Mouse (Mus musculus) megakaryocyte-erythroid progenitor cell, adult 5-6 weeks (primary cell): Measurements from ENCODE around the gene Gm21874. TPM values are rescaled to one million over a fixed set of nuclear protein-coding genes. Genes with fewer than 3 reads are reported as not detected.
"Not testable (repeated sequence)": the region's sequence is repeated elsewhere in the genome, so short reads cannot be mapped to it uniquely, and the experiment has no call there.

Source experiments
- ATAC-seq: replicated peaks from 2 replicates; pipeline ENCODE4 v1.8.0; 2016; ENCODE audit warnings: mild to moderate bottlenecking, inconsistent platforms; ENCODE audit not compliant: severe bottlenecking, poor library complexity, low FRiP score, low TSS enrichment
- total RNA-seq, 2 experiments: library from RNA; stranded (forward) in 1 of 2; stranded (reverse) in 1 of 2; fragments of 200-1000, 215-1000 nt in 1 of 2; fragments of >200 nt in 1 of 2; fragmentation: Nextera tagmentation in 1 of 2; gene quantifications; 2 replicates each; pipeline ENCODE4 v1.2.3; 2014 to 2017

The Gm21874 gene
- total RNA-seq (2014; fragmentation: Nextera tagmentation) (not detected in 2 replicates), total RNA-seq (2017) (not detected in 2 replicates)

- ATAC-seq: not testable (repeated sequence)
These were observed at the start of gene Gm21874 for GRCm38 (mm10) chrY:9416048-9416447. Gene Gm21874 (minus strand): TSS chrY:9416148.

Other genes starting within 250 kb of the Gm21874 start
- not detected in 2 replicates for gene Gm21721, start 214.0 kb downstream of the Gm21874 start, total RNA-seq (2014; fragmentation: Nextera tagmentation)
- gene Gm21721, start 214.0 kb downstream of the Gm21874 start, total RNA-seq (2017): not detected in 2 replicates
- gene Gm21812, start 69.0 kb downstream of the Gm21874 start, total RNA-seq (2014; fragmentation: Nextera tagmentation): not detected in 2 replicates
- not detected in 2 replicates for gene Gm21812, start 69.0 kb downstream of the Gm21874 start, total RNA-seq (2017)